Mouse (Mus musculus) ovary, postnatal 14 days (tissue): ENCODE results near the gene Gsto2.

Experiments
- DNase-seq: peaks from one replicate; pipeline ENCODE4 v3.0.0; 2022; ENCODE audit warnings: low spot score

The Gsto2 gene

DNA sequence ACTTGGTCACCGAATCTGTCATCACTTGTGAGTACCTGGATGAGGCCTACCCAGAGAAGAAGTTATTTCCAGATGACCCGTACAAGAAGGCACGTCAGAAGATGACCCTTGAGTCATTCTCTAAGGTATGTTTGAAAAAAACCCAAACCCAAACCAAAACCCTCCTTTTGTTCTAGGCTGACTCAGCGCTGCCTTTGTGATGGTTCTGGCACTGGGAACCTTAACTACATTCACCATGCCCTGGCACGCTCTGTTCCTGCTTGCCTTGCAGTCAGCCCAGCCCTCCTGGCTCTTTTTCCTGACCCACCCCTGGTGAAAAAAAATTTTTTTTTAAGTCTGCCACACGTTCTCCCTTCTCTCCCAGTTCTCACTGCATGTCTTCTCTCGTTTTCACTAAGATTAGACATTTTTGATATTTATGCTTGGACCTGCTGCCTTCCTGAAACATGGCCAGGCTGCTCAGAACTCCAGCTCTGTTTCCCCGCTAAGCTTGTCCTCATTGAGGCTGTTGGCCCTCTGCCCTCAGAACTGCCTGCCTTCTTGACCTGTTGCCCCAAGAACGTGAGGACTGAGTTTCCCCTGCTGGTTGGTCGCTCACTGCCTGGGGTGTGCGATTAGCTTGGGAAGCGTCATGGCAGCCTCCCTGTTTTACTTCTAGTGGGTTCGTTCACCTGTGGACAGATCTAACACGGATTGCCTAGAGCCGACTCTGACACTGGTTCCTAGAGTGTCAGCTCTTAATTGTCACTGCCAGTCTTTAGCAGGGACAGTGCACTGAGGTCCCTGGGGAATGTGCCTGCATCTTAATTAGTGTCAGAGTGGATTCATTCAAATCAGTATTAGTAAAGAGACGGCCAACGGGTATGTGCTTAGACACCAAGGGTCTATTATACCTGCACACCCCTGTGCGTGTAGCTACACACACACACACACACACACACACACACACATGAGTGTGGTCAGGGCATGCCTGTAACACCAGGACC is 7.1 kb upstream of the Gsto2 start:
- DNase-seq, result no peak

- no peak for DNase-seq
Measured at GRCm38 (mm10) chr19:47859180-47859579, 6.2 kb upstream of the Gsto2 start.

DNA sequence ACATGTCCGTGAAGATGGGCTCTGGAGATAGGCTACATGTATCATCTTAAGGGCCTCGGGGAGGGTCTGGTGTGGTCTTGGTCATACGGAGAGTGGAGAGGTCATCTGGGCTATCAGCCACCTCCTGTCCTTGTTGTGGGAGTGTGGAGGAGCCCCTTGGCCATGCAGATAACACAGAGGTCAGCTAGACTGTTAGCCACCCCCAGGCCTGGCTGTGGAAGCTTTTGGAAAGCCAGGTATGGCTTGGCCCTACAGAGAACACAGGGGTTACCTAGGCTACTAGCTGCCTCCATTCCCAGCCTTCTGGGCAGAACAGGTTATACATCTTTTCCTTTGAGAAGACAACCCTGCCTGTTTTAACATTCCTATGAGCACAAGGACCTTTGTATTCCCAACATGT is 2.8 kb upstream of the Gsto2 start:
- DNase-seq, result no peak

GRCm38 (mm10) chr19:47864051-47864450 is 1.3 kb upstream of the Gsto2 start:
- DNase-seq, result no peak

- no peak for DNase-seq
Measured at GRCm38 (mm10) chr19:47864721-47865120, 613 bp upstream of the Gsto2 start.

- DNase-seq, result no peak
Measured at GRCm38 (mm10) chr19:47867628-47868175, 2.4 kb downstream of the Gsto2 start.

DNA sequence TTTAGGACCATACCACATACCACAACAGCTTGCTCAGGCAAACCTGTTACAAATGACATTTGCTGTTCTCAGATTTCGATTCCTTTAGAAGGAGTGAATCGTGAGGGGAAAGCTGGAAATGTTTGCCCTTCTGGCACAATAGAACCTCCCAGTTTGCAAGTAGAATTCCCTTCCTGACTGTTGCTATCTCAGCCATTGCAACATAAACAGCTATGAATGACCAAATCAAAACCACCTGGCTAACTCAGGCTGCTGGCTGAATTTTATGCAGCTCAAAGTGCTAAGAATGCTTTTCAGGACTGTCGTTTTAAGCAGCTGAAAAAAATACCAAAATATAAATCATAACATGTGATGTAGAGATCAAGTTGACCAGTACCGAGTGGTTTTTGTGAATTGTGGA is 3.6 kb downstream of the Gsto2 start:
- DNase-seq, result no peak

DNA sequence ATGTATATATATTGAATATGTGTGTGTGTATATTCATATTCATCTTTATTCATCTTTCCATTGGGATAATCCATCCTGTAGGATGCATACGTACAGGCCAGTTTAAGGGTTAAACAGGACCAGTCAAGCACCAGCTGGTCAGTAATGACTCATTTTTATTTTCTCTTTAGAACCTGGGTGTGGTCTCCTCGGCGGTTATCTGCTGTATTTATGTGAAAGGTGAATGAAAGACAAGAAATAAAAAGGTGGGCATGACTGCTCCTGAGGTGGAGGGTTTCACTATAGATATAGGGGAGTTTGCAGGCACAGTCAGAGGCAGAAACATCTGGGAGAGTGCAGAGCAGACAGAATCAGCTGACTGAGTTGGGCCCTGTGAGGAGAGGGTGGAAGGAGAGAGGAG is 4.2 kb downstream of the Gsto2 start:
- no peak for DNase-seq

- DNase-seq, result no peak
Measured at GRCm38 (mm10) chr19:47870102-47870666, 4.8 kb downstream of the Gsto2 start.

DNA sequence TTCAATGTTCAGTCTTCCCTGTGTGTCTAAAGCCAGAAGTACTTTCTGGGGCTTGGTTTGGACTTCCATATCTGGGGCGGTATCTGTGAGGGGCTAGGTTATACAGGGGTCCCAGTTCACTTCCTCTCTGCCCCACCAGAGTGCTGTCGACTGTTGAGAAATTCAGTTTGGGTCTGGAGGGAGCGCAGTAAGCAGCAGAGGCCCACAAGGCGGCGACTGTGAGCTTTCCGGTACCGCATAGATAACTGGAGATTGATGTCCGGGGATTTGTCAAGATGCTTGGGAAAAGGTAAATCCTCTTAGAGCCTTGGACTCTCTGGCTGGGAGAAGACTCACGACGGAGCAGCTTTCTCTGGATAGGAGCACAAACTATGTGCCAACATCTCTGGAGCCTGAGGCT is 6.2 kb downstream of the Gsto2 start:
- DNase-seq, result no peak

GRCm38 (mm10) chr19:47876252-47876651 is 10.9 kb downstream of the Gsto2 start:
- no peak for DNase-seq

- DNase-seq, result no peak
Measured at GRCm38 (mm10) chr19:47881538-47881937, 16.2 kb downstream of the Gsto2 start.

- DNase-seq, result peak; percentile 79
Measured at GRCm38 (mm10) chr19:47882151-47882881, 17.0 kb downstream of the Gsto2 start.

DNA sequence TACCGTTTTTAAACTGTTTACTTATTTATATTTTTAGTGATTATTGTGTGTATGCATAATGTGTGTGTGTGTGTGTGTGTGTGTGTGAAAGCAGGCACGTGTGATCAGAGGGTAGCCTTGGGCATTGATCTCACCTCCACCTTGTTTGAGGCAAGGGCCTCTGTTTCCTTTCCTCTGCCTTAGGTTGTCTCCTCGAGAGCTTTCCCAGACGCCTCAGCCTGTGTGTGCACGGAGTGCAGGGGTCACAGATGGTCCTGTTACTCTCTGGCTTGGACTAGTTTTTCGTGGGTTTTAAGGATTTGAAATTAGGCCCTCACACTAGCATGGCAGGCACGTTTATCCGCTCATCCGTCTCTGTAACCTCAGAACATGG is 17.5 kb downstream of the Gsto2 start:
- no peak for DNase-seq

DNA sequence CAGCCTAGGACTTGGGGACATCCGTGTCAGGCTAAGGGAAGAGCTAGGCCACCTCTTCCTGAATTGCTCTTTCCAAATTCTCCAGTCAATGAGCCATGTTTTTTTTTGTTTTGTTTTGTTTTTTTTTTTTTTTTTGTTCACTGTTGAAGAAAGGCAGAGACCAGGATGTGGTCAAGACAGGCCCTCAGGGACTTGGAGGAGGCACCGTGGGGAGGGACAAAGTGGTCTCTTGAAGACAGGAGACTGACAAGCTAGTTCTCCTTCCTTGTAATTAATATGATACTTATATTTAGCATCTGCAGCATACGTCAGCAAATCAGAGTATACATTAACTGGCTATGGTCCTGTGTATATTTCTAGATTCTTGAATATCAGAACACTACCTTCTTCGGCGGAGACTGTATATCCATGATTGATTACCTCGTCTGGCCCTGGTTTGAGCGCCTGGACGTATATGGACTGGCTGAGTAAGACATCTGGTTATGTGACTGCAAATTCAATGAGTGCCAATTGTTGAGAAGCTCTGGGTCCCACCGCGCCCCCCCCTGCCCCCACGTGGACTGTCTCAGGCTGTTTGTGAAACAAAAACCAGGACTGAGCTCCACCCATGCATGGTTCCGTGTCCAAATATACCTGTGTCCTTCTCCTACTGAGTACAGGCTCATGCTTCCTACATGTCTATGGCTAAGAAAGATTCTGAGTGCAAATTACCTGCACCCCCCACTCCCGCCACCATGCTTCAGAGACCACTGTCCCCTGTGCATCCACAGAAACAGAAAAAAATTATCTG is 19.2 kb downstream of the Gsto2 start:
- no peak for DNase-seq

DNA sequence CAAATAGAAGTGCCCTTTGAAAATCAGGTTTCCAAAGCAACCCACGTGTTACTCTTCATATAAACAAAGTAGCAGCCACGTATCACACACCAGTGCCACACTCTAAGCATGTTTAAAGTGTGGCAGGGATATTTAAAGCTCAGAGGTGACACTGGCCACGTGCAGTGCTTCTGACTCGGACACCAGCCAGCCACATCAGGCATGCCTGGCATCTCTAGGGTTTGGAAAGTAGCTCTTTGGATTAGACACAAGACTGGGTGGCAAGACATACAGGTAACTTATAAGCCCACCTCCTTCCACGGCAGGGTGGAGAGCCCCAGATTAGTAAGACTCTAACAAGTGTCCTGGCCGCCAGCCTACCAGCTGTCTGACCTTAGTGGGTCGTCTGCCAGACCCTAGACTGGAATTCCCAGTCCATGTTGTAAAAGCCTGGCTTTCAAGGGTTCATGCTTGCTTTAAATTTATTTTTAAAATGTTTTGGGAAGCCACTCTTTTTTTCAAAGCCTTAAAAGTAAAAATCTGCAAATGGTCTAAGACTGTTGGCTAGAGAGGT is 19.9 kb downstream of the Gsto2 start:
- DNase-seq, result no peak

- no peak for DNase-seq
Measured at GRCm38 (mm10) chr19:47885886-47886285, 20.6 kb downstream of the Gsto2 start.

GRCm38 (mm10) chr19:47886617-47887016 is 21.3 kb downstream of the Gsto2 start:
- DNase-seq, result no peak

DNA sequence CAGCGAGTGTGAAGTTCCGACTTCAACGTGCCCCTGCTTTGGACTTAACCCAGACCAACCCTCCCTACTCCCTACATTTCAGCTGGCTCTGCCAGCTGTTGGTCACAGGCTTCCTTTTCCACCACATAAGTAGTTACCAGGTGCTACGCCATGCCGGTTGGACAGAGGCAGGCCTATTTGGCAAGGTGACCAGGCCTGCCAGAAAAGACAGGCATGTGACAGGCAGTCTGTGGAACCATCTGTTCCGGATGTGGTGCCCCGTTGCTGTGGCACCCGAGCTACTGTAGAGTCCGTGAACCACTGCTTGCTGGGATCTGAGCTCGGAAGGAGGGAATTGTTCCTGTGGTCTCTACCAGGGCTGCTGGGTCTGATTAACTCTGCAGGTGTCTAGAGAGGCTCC is 22.1 kb downstream of the Gsto2 start:
- DNase-seq, result no peak

DNA sequence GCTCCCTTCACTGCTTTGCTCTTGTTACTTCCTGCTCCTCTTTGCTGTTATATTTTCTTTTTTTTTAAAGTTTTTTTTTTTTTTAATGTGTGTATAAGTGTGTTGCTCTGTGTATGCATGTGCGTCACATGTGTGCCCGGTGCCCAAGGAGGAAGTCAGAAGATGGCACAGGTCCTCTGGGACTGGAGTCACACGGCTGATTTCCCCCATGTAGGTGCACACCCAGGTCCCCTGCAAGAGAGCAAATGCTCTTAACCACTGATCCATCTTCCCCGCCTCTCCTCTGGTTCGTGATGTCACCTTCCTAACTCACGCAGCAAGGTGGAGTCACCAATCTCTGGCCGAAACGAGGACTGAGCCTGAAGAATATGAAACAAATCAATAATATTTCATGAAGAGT is 22.7 kb downstream of the Gsto2 start:
- no peak for DNase-seq

DNA sequence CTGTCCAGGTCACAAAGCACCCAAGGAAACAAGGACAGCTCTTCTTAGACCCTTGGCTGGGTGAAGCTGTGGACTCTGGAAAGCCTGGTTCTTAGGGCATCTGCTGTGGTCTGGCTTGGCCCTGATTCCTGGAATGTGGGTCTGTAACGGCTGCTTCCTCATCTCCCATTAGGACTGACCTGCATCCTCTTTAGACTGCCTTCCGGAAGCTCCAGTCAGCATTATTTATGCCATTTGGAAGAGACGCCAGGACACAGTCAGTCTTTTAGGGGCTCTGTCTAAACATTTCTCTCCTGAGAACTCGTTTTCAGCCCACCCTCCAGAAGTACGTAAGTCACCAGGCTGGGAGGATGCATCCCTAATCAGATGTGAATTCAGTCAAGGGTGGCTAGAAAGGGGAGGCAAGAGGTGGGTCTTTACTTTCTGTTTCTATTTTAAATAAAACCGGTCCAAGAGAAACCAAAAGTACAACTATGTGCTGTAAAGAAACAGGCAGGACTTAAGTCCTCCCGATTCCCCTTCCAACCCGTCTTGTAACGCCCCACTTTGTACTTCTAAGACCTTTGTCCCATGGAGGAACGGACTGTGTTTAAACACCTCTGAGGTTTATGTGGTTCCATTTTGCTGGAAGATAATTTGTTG is 25.3 kb downstream of the Gsto2 start:
- DNase-seq, result no peak
